ENCODE assay signal across 9 mouse cellular contexts in genomic region chr1:176818763-176819162, GRCm38 (mm10). TPM values are rescaled to one million over a fixed set of nuclear protein-coding genes. Genes with fewer than 3 reads are reported as not detected.
DNase-seq lines count a peak whose midpoint lies in the region; ATAC-seq lines count a peak whose summit lies in the region.
"Had no signal": no experiment of that assay in that cellular context is flagged by ENCODE, and none has a peak within 500 bp of the region (broad histone marks: within the 10 kb centered on the region; RNA-seq: fewer than 3 reads in every experiment).

No protein-coding gene starts in this region.

- no peak for DNase-seq in intestine, embryonic 14.5 days (ENCODE audit: low spot score)
- peak; percentile 64 to 67 for DNase-seq in adrenal gland, postnatal 36 days
- peak; percentile 49 to 71 for DNase-seq in heart, postnatal 14 days
- peak; percentile 86 for DNase-seq in lung, postnatal 36 days
- DNase-seq in right cerebral cortex, adult 2 months (ENCODE audit: low spot score in 2 of 2): no peak
- DNase-seq in embryo, embryonic 11 days: no peak
- DNase-seq: cerebellum, postnatal 36 days had no signal

- intact Hi-C loops in heart, postnatal 14 days (cut with DNase I): no loop called here

- no peak overlapping the region for H3K4me2 ChIP-seq in intestine, embryonic 14.5 days (ENCODE audit: low read length)
- H3K4me2 ChIP-seq in intestine, embryonic 15.5 days (replicated peaks): no peak overlapping the region

- no peaks in the 10 kb centered on the region for H3K27me3 ChIP-seq in intestine, embryonic 14.5 days (replicated peaks; ENCODE audit: control insufficient read depth, insufficient read depth, low read length)
- no peaks in the 10 kb centered on the region for H3K27me3 ChIP-seq in intestine, embryonic 15.5 days (replicated peaks)

- peak overlapping the region; percentile 22; the same call in 1 of the 2 replicates for H3K27ac ChIP-seq in intestine, embryonic 14.5 days (ENCODE audit: low read depth)
- no peak overlapping the region for H3K27ac ChIP-seq in intestine, embryonic 15.5 days

- no peaks in the 10 kb centered on the region for H3K36me3 ChIP-seq in intestine, embryonic 14.5 days (ENCODE audit: control insufficient read depth, insufficient read depth, low read length)
- H3K36me3 ChIP-seq in intestine, embryonic 15.5 days: no peaks in the 10 kb centered on the region

- H3K4me1 ChIP-seq in intestine, embryonic 14.5 days (replicated peaks; ENCODE audit: control insufficient read depth, insufficient read depth, low read length): peaks cover 11% of the 10 kb centered on the region
- H3K4me1 ChIP-seq in intestine, embryonic 15.5 days (replicated peaks): peaks cover 8% of the 10 kb centered on the region

- H3K9ac ChIP-seq in intestine, embryonic 14.5 days (ENCODE audit: low read length): no peak overlapping the region
- H3K9ac ChIP-seq in intestine, embryonic 15.5 days: no peak overlapping the region

- H3K9me3 ChIP-seq in intestine, embryonic 14.5 days (ENCODE audit: control insufficient read depth, low read length): no peaks in the 10 kb centered on the region
- no peaks in the 10 kb centered on the region for H3K9me3 ChIP-seq in intestine, embryonic 15.5 days

- ATAC-seq in intestine, embryonic 14.5 days (replicated peaks; ENCODE audit: low FRiP score, low TSS enrichment, low read depth): no peak
- no peak for ATAC-seq in intestine, embryonic 15.5 days
- no peak for ATAC-seq in frontal cortex, adult (ENCODE audit: low TSS enrichment)

- 46% methylated on average over 6 of the region's 6 CpGs for WGBS in intestine, embryonic 14.5 days
- WGBS in intestine, embryonic 15.5 days: 46% methylated on average over 6 of the region's 6 CpGs

- H3K4me3 ChIP-seq in intestine, embryonic 14.5 days (ENCODE audit: low read depth, low read length): no peak overlapping the region
- no peak overlapping the region for H3K4me3 ChIP-seq in intestine, embryonic 15.5 days (replicated peaks)

RNA-seq across cellular contexts. Expression of gene Sdccag8, which starts 4.3 kb away (rescaled TPM):
- polyA plus RNA-seq in intestine, embryonic 14.5 days (2014; fragmentation: Nextera tagmentation; extraction: Ambion mirVana): 17.8 and 18.7 TPM in 2 replicates
- polyA plus RNA-seq in intestine, embryonic 15.5 days (2015; fragmentation: Nextera tagmentation; extraction: Ambion mirVana): 23.9 and 24.7 TPM in 2 replicates
- total RNA-seq in adrenal gland, postnatal 36 days (2021): 10 to 100 TPM; 11.3 to 11.9 TPM
- total RNA-seq in heart, postnatal 14 days (2021): 1 to 10 TPM; 5.2 to 5.9 TPM

RNA-seq across cellular contexts. Expression of gene Cep170, which starts 4.9 kb away (rescaled TPM):
- polyA plus RNA-seq in intestine, embryonic 14.5 days (2014; fragmentation: Nextera tagmentation; extraction: Ambion mirVana): 23.5 and 27.6 TPM in 2 replicates
- 13.6 and 17.6 TPM in 2 replicates for polyA plus RNA-seq in intestine, embryonic 15.5 days (2015; fragmentation: Nextera tagmentation; extraction: Ambion mirVana)
- 10 to 100 TPM; 29.9 to 37.3 TPM for total RNA-seq in adrenal gland, postnatal 36 days (2021)
- total RNA-seq in heart, postnatal 14 days (2021): 10 to 100 TPM; 26.7 to 29.4 TPM

Comparison
In these comparisons a context has a peak if more than half of its experiments do, and no peak if none do; other contexts are left out.
1. DNase-seq: peak in adrenal gland, postnatal 36 days (2 of 2), heart, postnatal 14 days (2 of 2) and lung, postnatal 36 days (single experiment); none in intestine, embryonic 14.5 days (single experiment), right cerebral cortex, adult 2 months (0 of 2) and embryo, embryonic 11 days (single experiment).